Mouse (Mus musculus) large intestine, adult 2 months (tissue): Measurements from ENCODE around the gene Mlxipl. TPM values are rescaled to one million over a fixed set of nuclear protein-coding genes. Genes with fewer than 3 reads are reported as not detected.
"Not testable (repeated sequence)": the region's sequence is repeated elsewhere in the genome, so short reads cannot be mapped to it uniquely, and the experiment has no call there.

Source experiments
- DNase-seq: peaks from one replicate; pipeline ENCODE4 v3.0.0-alpha.2; 2012; ENCODE audit warnings: low read depth, low spot score
- WGBS: fragments of 180-500 bp; shearing (Covaris S2); methylation state at CpG from one replicate; pipeline ENCODE4 v1.1.7; 2018; 5-methylcytosine and 5-hydroxymethylcytosine counted together
- polyA plus RNA-seq: library from polyadenylated mRNA; depleted of rRNA; stranded (reverse); fragments of >200 nt; gene quantifications from 2 replicates; pipeline ENCODE4 v1.2.3, GENCODE M21; 2012; rRNA removed

Mlxipl gene
- 80.5 and 207 TPM in 2 replicates for polyA plus RNA-seq

- DNase-seq = peak; percentile 33
- 3% methylated on average over 39 of the region's 39 CpGs for WGBS
Observed at GRCm38 (mm10) chr5:135089653-135090052, at the start of gene Mlxipl. Gene Mlxipl, plus strand, starts transcription at chr5:135089890.

- WGBS = 58% methylated on average over 6 of the region's 6 CpGs
- no peak for DNase-seq
Observed at GRCm38 (mm10) chr5:135040059-135040458, 49.6 kb upstream of the Mlxipl start.

GRCm38 (mm10) chr5:135040777-135041176 lies 48.9 kb upstream of the Mlxipl start:
- 54% methylated on average over 11 of the region's 11 CpGs for WGBS
- DNase-seq = no peak

GRCm38 (mm10) chr5:135042105-135042788 lies 47.4 kb upstream of the Mlxipl start:
- no peak for DNase-seq
- 71% methylated on average over 21 of the region's 21 CpGs for WGBS

GRCm38 (mm10) chr5:135044575-135044974 lies 45.1 kb upstream of the Mlxipl start:
- 94% methylated on average over 3 of the region's 3 CpGs for WGBS
- DNase-seq = no peak

- 92% methylated on average over 5 of the region's 5 CpGs for WGBS
- no peak for DNase-seq
Observed at GRCm38 (mm10) chr5:135048539-135048938, 41.2 kb upstream of the Mlxipl start.

GRCm38 (mm10) chr5:135049268-135049667 lies 40.4 kb upstream of the Mlxipl start:
- DNase-seq = not testable (repeated sequence)
- WGBS = 92% methylated on average over 6 of the region's 6 CpGs

GRCm38 (mm10) chr5:135053356-135053755 lies 36.3 kb upstream of the Mlxipl start:
- 94% methylated on average over 12 of the region's 12 CpGs for WGBS
- no peak for DNase-seq

GRCm38 (mm10) chr5:135063629-135064381 lies 25.9 kb upstream of the Mlxipl start, which contains the start of gene Dnajc30:
Gene Dnajc30, plus strand, starts transcription at chr5:135064202.
- under 1% methylated on average over 52 of the region's 52 CpGs for WGBS

GRCm38 (mm10) chr5:135064382-135064766 lies 25.3 kb upstream of the Mlxipl start:
- WGBS = under 1% methylated on average over 40 of the region's 40 CpGs
- DNase-seq = no peak

More at GRCm38 (mm10) chr5:135063629-135064381, 25.9 kb upstream of the Mlxipl start, which contains the start of gene Dnajc30:
- peak; percentile 81 for DNase-seq

- not testable (repeated sequence) for DNase-seq
- WGBS = 59% methylated on average over 9 of the region's 9 CpGs
Observed at GRCm38 (mm10) chr5:135064909-135065446, 24.7 kb upstream of the Mlxipl start, which contains the start of gene Bud23. Gene Bud23, minus strand, starts transcription at chr5:135064959.

GRCm38 (mm10) chr5:135066008-135066407 lies 23.7 kb upstream of the Mlxipl start:
- no peak for DNase-seq
- 94% methylated on average over 3 of the region's 3 CpGs for WGBS

- no peak for DNase-seq
- WGBS = 76% methylated on average over 3 of the region's 3 CpGs
Observed at GRCm38 (mm10) chr5:135070448-135070847, 19.2 kb upstream of the Mlxipl start.

- DNase-seq = no peak
- WGBS = 95% methylated on average over 2 of the region's 2 CpGs
Observed at GRCm38 (mm10) chr5:135072061-135072460, 17.6 kb upstream of the Mlxipl start.

- DNase-seq = no peak
- WGBS = 80% methylated on average over 6 of the region's 6 CpGs
Observed at GRCm38 (mm10) chr5:135072720-135073119, 17.0 kb upstream of the Mlxipl start.

- DNase-seq = no peak
- 65% methylated on average over 26 of the region's 26 CpGs for WGBS
Observed at GRCm38 (mm10) chr5:135073349-135074150, 16.1 kb upstream of the Mlxipl start.

- 71% methylated on average over 4 of the region's 4 CpGs for WGBS
- no peak for DNase-seq
Observed at GRCm38 (mm10) chr5:135075655-135076054, 14.0 kb upstream of the Mlxipl start.

GRCm38 (mm10) chr5:135076368-135076767 lies 13.3 kb upstream of the Mlxipl start:
- DNase-seq = no peak
- 74% methylated on average over 14 of the region's 14 CpGs for WGBS

GRCm38 (mm10) chr5:135076931-135077505 lies 12.7 kb upstream of the Mlxipl start:
- 28% methylated on average over 14 of the region's 14 CpGs for WGBS
- no peak for DNase-seq
